Mouse (Mus musculus) mature B cell (primary cell): ENCODE measurements at regions not wholly inside any gene's neighbourhood (a gene's known extent, or its start where the extent isn't known, plus 50 kb on each side); places are given as distances from the start of the nearest gene placed in this dataset.

Source experiments
- in situ Hi-C: fragments of 300-500 bp; cut with MboI; formaldehyde crosslinking; loops from 2 replicates; pipeline ENCODE4 v1.14.3; 2019

- in situ Hi-C loops: no loop called here
Observed at GRCm38 (mm10) chr4:56620628-56621027, 119.2 kb upstream of the Gm26657 start.

GRCm38 (mm10) chr4:56619803-56620202 lies 120.1 kb upstream of the Gm26657 start:
- in situ Hi-C loops: no loop called here

GRCm38 (mm10) chr4:56619054-56619453 lies 120.8 kb upstream of the Gm26657 start:
- in situ Hi-C loops: no loop called here

- in situ Hi-C loops: no loop called here
Observed at GRCm38 (mm10) chr4:56618433-56618832, 121.4 kb upstream of the Gm26657 start.

GRCm38 (mm10) chr4:56617661-56618360 lies 122.1 kb upstream of the Gm26657 start:
- in situ Hi-C loops: no loop called here

GRCm38 (mm10) chr4:56612325-56612724 lies 127.5 kb upstream of the Gm26657 start:
- in situ Hi-C loops: no loop called here

- in situ Hi-C loops: no loop called here
Observed at GRCm38 (mm10) chr4:56611751-56612150, 128.1 kb upstream of the Gm26657 start.

- in situ Hi-C loops: no loop called here
Observed at GRCm38 (mm10) chr4:56610273-56610672, 129.6 kb upstream of the Gm26657 start.

- in situ Hi-C loops: no loop called here
Observed at GRCm38 (mm10) chr4:56608701-56609100, 131.2 kb upstream of the Gm26657 start.

- in situ Hi-C loops: no loop called here
Observed at GRCm38 (mm10) chr4:56598398-56598797, 141.5 kb upstream of the Gm26657 start.

GRCm38 (mm10) chr4:56597931-56598330 lies 141.9 kb upstream of the Gm26657 start:
- in situ Hi-C loops: no loop called here

- in situ Hi-C loops: no loop called here
Observed at GRCm38 (mm10) chr4:56582405-56582804, 157.5 kb upstream of the Gm26657 start.

- in situ Hi-C loops: no loop called here
Observed at GRCm38 (mm10) chr4:56576837-56577548, 162.9 kb upstream of the Gm26657 start.

- in situ Hi-C loops: no loop called here
Observed at GRCm38 (mm10) chr4:56552126-56552525, 187.7 kb upstream of the Gm26657 start.

GRCm38 (mm10) chr4:56533344-56533985 lies 206.4 kb upstream of the Gm26657 start:
- in situ Hi-C loops: no loop called here

GRCm38 (mm10) chr4:56532921-56533320 lies 206.9 kb upstream of the Gm26657 start:
- in situ Hi-C loops: no loop called here

GRCm38 (mm10) chr4:56528571-56528970 lies 211.3 kb upstream of the Gm26657 start:
- in situ Hi-C loops: no loop called here

GRCm38 (mm10) chr4:56524430-56524985 lies 215.4 kb upstream of the Gm26657 start:
- in situ Hi-C loops: no loop called here

GRCm38 (mm10) chr4:56507770-56508169 lies 232.1 kb upstream of the Gm26657 start:
- in situ Hi-C loops: no loop called here

GRCm38 (mm10) chr4:56506786-56507185 lies 233.1 kb upstream of the Gm26657 start:
- in situ Hi-C loops: no loop called here

- in situ Hi-C loops: no loop called here
Observed at GRCm38 (mm10) chr4:56506067-56506466, 233.8 kb upstream of the Gm26657 start.

- in situ Hi-C loops: loop anchor here (25.0 kb wide), 1 partner anchor 980 kb away; no protein-coding TSS in a partner anchor
Observed at GRCm38 (mm10) chr4:56492537-56493221, 247.2 kb upstream of the Gm26657 start.
